ENCODE assay signal across 8 mouse cellular contexts in genomic region chr1:186748724-186749653, GRCm38 (mm10). TPM values are rescaled to one million over a fixed set of nuclear protein-coding genes. Genes with fewer than 3 reads are reported as not detected.
DNase-seq lines count a peak whose midpoint lies in the region; ATAC-seq lines count a peak whose summit lies in the region.

Rrp15 (minus strand) TSS chr1:186749358.

- no peaks in the 10 kb centered on the region for H3K36me3 ChIP-seq in hindbrain, embryonic 15.5 days

- H3K4me2 ChIP-seq in hindbrain, embryonic 15.5 days: peak within 1 kb of the TSS; percentile 70

- H3K27ac ChIP-seq in hindbrain, embryonic 15.5 days (replicated peaks): peak within 1 kb of the TSS; percentile 85

- DNase-seq in T-cell, adult 2 months (ENCODE audit: low spot score): peak; percentile 85
- peak; percentile 81 to 91 for DNase-seq in cerebellum, postnatal 36 days
- peak; percentile 85 to 86 for DNase-seq in frontal cortex, postnatal 36 days (ENCODE audit: low spot score in 2 of 2)
- DNase-seq in left cerebral cortex, adult 11 months (ENCODE audit: low spot score): peak; percentile 66
- peak; percentile 90 to 92 for DNase-seq in lung, postnatal 4 days
- peak; percentile 86 for DNase-seq in retina, postnatal 7 days (ENCODE audit: low read depth, low spot score)
- DNase-seq in urinary bladder, adult 2 months (ENCODE audit: low spot score): peak; percentile 79

- peak; percentile 93 for ATAC-seq in hindbrain, embryonic 15.5 days (ENCODE audit: low FRiP score, low read depth)

- WGBS in hindbrain, embryonic 15.5 days: 0% methylated on average over 46 of the region's 46 CpGs

- H3K4me1 ChIP-seq in hindbrain, embryonic 15.5 days (replicated peaks): peaks cover 22% of the 10 kb centered on the region

- no peaks in the 10 kb centered on the region for H3K27me3 ChIP-seq in hindbrain, embryonic 15.5 days

- H3K9ac ChIP-seq in hindbrain, embryonic 15.5 days: peak within 1 kb of the TSS; percentile 78

- no peaks in the 10 kb centered on the region for H3K9me3 ChIP-seq in hindbrain, embryonic 15.5 days

- H3K4me3 ChIP-seq in hindbrain, embryonic 15.5 days: peak within 1 kb of the TSS; percentile 74

RNA-seq across cellular contexts. Expression of gene Rrp15, which starts in this region (rescaled TPM):
- 30.8 and 31.4 TPM in 2 replicates for polyA plus RNA-seq in hindbrain, embryonic 15.5 days (2015; fragmentation: Nextera tagmentation; extraction: Ambion mirVana)
- polyA plus RNA-seq in urinary bladder, adult 2 months (2012; rRNA removed): 17.1 and 17.9 TPM in 2 replicates

Comparison
In these comparisons a context has a peak if more than half of its experiments do, and no peak if none do; other contexts are left out.
1. Peak in every context shown above with its lines: DNase-seq, ATAC-seq, H3K4me3 ChIP-seq and H3K27ac ChIP-seq.